Mouse (Mus musculus) embryo, embryonic 11.5 days (tissue): Measurements from ENCODE around the gene Ice2.
A peak's percentile ranks its signal among the peaks of the same experiment; 100 is the strongest.

ENCODE experiments used
- DNase-seq: peaks from one replicate; pipeline ENCODE4 v3.0.0-alpha.2; 2012; ENCODE audit warnings: low read depth, low spot score

Gene Ice2

DNA sequence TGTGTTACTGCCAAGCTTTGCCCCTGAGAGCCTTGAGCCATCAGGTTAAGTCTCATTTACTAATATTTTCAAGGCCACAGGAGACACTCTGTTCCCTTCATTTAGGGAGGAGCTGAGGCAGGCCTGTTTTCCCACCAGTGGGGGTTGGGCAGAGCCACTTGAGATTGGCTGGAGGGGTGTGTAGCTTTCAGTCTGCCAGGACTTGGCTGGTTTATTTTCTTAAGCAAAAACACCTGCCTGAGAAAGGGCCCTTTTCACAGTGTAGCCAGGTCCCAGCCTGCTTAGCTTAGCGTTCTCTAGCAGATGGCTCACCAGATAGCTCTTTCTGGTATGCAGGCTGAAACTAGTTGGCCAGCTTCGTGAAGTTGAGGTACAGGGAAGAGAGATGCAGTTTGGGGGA, 61.3 kb downstream of the Ice2 start:
- peak; percentile 50 for DNase-seq

DNA sequence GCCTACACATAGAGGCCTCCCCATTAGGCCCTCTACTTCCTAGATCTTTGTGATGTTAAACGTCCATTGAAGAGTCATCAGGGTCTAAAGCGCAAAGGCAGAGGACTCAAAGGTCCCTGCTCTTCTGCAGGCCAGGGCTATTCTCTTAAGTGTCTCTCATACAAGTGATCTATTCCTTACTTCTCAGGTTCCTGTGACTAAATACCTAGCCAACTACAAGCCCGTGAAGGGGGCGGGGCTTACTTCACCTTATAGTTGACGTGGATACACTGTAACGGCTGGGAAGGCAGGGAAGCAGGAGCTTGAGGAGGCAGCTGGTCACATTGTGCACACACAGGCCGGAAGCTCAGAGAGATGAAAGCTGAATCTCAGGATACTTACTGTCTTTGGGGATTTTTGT, 62.2 kb downstream of the Ice2 start:
- DNase-seq, result no peak

DNA sequence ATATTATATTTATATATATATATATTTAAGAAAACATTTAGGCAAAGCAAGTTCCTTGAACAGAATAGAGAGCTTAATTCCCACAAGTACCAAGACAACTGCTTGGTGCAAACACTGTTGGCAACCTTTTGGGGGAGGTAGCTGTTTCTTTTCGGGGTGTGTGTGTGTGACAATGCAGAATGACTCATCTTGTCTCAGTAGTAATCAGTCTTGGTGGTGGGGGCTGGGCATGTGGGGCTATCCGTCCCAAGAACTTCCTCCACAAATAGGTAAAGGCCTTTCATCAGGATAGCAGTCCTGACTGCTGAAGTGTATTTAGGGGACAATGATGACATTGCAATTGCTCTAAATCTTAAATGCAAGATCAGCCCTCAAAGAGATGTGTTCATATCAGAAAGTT, 65.3 kb downstream of the Ice2 start:
- no peak for DNase-seq

DNA sequence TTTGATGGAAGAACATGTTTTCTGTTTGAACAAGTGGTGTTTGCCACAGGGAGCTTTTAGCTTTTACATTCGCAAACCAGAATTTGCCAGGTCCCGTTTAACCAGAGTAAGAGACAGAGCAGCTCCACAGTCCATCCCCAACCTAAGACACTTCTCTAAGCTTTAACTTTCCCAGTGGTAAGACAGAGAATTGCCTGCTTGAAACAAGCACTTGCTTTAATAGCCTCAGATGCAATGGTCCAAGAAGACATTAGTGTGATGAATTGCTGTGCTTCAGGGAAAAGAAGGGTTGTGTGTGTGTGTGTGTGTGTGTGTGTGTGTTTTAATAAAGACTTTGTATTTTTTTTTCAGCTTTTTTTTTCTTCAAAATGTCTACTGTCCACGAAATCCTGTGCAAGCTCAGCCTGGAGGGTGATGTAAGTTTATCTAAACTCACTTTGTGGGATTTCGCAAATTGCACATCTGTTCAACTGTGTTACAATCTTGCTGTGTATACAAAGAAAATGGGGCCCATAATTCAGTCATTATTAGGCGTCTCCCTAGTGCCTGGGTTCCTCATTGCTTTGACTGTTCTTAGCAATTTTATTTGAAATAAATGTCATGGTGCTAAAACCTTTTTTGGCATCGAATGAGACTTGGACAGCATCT, 66.5 kb downstream of the Ice2 start:
- no peak for DNase-seq

DNA sequence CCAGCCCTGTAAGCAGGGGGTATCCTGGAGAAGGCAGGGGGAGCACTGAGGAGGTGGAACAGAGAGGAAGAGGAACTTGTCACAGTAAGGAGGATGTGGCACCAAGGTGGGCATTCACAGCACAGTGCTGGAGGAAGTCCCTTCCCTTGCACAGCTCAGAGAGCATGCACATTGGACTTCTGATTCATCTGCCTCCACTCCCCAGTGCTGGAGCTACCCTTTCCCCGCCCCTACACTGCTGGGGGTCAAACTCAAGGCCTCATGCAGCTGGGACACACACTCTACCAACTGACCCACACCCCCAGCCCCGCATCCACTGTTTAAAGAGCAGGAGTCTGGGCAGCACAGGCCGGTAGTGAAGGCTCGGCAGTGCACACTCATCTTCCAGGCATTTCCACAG, 68.4 kb downstream of the Ice2 start:
- DNase-seq, result no peak

DNA sequence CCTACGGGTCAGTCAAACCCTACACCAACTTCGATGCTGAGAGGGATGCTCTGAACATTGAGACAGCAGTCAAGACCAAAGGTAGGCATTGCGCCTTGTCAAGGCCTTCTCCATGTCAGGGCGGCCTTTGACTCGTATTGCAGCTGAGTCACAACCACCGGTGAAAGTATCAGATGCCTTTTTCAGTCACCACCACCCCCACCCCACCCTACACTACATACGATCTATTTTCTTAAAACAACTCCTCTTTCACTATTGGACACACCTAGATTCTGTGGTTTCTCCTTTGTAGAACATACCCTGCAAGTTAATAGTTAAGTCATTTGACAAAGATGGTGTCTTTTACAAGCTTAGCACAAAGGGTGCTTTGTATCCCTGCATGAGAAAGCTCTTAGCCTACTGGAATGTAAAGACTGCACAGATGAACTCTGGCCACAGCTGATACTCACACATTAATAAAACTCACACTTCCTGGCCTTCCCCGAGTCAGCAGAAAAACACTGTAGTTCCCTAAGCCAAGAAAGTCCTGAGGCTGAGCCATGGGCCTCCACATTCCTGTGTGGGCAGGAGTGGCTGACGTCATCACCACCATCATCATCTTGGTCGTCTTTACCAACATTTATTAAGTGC, 69.7 kb downstream of the Ice2 start:
- DNase-seq, result no peak

DNA sequence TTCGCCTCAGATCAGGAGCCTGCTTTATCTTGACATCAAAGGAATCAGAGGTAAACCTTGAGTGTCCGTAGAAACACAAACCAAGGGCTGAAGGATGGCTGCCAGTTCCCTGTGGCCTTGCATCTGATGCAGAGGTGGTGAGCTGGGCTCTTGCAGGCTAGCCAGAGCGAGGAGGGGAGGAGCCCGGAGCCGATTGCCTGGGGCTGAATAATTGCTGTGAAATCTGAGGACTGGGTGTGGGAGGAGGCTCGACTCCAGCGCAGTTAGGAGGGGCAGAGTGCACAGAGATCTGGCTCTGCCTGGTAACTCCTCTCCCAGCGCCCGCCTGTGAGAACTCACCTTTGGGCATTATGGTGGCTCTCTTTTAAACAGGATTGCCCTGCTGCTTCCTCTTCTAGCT, 71.3 kb downstream of the Ice2 start:
- DNase-seq, result peak; percentile 70

DNA sequence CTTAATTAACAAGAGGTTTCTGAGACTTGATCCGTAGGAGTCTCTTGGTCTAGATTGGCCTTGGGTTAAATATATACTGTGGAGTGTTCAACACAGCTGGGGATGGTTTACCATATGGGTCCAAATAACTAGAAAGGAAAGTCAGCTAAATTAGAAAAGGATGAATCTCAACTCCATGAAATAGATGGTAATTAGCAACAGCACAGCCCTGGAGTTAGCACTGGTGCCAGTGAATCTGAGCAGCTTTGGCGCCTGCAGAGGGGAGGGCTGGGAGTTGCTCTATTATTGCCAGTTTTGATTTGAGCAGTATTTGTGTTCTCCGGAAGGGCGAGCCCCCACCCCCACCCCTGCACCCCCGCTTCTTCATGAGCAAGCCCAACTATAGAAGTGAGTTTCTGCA, 72.7 kb downstream of the Ice2 start:
- no peak for DNase-seq

DNA sequence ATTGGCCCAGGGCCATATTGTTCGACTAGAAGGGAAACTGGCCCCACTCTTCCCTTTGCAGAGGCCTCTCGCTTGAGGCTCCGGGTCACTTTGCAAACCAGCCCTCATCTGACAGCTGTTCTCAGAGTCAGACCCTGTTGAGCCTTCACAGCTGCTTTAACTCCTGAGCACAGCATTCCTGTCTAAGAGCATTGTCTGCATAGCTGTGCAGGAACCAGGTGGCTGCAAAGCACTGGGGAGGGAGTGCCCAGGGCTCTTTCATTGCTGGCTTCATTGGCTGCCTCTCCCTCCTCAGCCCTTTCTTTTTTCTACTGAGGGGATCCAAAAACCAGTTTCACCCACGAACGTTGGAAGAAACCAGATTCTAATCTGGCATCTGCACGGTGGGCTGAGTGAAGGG, 73.2 kb downstream of the Ice2 start:
- DNase-seq, result no peak

DNA sequence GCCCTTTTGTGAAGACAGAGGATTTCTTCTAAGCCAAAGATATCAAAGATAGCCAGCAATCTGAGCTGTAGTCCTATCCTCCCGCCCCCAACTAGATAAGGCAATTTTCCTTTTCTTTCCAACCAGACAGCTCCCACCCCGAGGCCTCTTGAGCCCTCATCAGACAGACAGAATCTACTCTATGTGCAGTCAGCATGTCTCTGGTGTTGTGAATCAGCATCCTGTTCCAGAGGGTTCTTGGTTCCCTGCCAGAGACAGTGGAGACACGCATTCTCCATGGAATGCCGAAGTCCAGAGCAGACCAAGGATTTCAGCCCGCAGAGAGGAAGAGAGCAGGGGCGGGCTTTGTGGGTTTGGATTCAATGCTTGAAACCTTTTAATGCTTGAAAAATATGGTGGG, 75.0 kb downstream of the Ice2 start:
- DNase-seq, result no peak

DNA sequence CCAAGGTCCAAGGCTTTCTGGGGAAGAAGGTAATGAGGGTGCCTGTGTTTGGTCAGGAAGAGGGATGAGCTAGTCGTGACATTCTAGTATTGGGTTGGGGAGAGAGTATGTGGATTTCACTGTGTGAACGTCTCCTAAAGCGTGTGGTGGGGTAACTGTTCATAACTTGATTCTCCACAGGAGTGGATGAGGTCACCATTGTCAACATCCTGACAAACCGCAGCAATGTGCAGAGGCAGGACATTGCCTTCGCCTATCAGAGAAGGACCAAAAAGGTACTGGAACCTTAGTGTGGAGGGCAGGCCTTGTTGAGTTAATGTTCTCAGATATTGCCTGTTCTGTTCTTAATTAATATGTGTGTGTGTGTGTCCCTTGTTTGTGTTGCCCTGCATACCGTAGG, 78.2 kb downstream of the Ice2 start:
- no peak for DNase-seq

DNA sequence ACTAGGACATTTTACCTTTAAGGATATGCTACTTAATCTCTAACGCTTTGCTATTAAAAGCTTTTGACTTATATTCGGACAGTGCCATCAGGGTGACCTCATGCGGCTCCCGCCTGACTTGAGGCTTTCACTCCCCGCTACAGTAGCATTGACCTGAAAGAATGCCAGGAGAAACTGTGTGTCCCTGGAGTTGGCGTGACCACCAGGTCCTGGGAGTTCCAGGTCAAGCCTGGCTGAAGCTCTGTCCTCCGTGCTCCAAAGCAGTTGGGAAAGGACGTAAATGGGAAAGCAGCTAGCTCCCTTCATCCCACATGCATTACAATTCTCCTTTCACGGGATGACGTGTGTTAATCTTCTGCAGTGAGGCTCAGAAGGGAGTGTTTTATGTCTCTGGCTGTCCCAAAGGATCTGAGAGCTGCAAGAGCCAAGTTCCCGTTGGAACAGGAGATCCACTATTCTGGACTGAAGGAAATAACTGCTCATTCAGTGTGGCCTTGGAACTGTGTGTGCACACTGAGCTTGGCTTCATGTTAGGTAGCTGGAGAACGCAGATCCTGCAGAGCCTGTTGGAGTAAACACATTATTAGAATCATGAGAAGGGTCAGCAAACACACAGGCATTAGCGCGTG, 79.6 kb downstream of the Ice2 start:
- no peak for DNase-seq

DNA sequence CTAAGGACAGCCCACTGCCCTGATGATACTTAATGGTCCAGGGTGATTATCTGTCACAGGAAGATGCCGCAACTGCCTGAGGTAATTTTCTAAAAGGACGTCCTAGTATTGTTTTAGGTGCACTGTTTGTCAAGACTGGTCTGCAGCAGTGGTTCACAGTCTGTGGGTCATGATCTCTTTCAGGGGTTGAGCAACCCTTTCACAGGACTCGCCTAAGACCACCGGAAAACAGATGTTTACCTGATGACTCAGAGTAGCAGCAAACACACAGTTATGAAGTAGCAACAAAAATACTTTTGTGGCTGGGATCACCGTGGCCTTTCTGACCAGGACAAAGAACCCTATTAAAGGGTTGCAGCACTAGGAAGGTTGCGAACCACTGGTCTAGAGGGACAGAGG, 80.1 kb downstream of the Ice2 start:
- no peak for DNase-seq

DNA sequence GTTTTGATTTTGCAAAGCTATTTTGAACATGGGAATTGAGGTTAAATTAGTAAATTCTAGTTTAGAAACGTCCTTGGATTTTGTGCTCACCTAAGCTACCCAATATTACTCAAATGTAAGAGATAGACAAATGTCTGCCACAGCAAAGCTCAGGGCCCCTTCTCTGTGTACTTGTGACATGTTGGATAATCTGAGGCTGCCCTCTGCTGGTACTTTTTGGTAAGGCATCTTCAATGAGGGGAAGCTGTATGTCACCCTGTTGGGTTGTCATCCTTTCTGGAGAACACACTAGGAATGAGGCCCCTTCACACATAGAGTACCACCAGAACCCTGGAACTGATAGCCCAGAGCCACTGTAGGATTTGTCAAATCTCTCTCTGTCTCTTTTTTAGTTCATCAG, 82.6 kb downstream of the Ice2 start:
- peak; percentile 74 for DNase-seq
